Mouse (Mus musculus): Measurements from ENCODE around the gene Rai14. TPM values are rescaled to one million over a fixed set of nuclear protein-coding genes. Genes with fewer than 3 reads are reported as not detected.

Gene Rai14
- total RNA-seq, 2 experiments from 2014 or later = 3.8 to 6.9 TPM

- no peak for ATAC-seq (replicated peaks; ENCODE audit: poor library complexity)
Measured at GRCm38 (mm10) chr15:10655151-10655905, 59.1 kb downstream of the Rai14 start.

- no peak for ATAC-seq (replicated peaks; ENCODE audit: poor library complexity)
Measured at GRCm38 (mm10) chr15:10654696-10655095, 59.7 kb downstream of the Rai14 start.

GRCm38 (mm10) chr15:10652931-10653475 is 61.4 kb downstream of the Rai14 start:
- no peak for ATAC-seq (replicated peaks; ENCODE audit: poor library complexity)

GRCm38 (mm10) chr15:10648372-10649109 is 65.9 kb downstream of the Rai14 start:
- ATAC-seq (replicated peaks; ENCODE audit: poor library complexity) = no peak

GRCm38 (mm10) chr15:10646297-10646696 is 68.1 kb downstream of the Rai14 start:
- ATAC-seq (replicated peaks; ENCODE audit: poor library complexity) = no peak

- ATAC-seq (replicated peaks; ENCODE audit: poor library complexity) = no peak
Measured at GRCm38 (mm10) chr15:10645101-10645500, 69.3 kb downstream of the Rai14 start.

- no peak for ATAC-seq (replicated peaks; ENCODE audit: poor library complexity)
Measured at GRCm38 (mm10) chr15:10643819-10644218, 70.6 kb downstream of the Rai14 start.

GRCm38 (mm10) chr15:10643224-10643623 is 71.2 kb downstream of the Rai14 start:
- no peak for ATAC-seq (replicated peaks; ENCODE audit: poor library complexity)

- no peak for ATAC-seq (replicated peaks; ENCODE audit: poor library complexity)
Measured at GRCm38 (mm10) chr15:10642419-10642818, 72.0 kb downstream of the Rai14 start.

GRCm38 (mm10) chr15:10640721-10641120 is 73.7 kb downstream of the Rai14 start:
- no peak for ATAC-seq (replicated peaks; ENCODE audit: poor library complexity)

GRCm38 (mm10) chr15:10637251-10637793 is 77.1 kb downstream of the Rai14 start:
- ATAC-seq (replicated peaks; ENCODE audit: poor library complexity) = no peak

GRCm38 (mm10) chr15:10636844-10637243 is 77.6 kb downstream of the Rai14 start:
- ATAC-seq (replicated peaks; ENCODE audit: poor library complexity) = no peak

- no peak for ATAC-seq (replicated peaks; ENCODE audit: poor library complexity)
Measured at GRCm38 (mm10) chr15:10635121-10635520, 79.3 kb downstream of the Rai14 start.

- no peak for ATAC-seq (replicated peaks; ENCODE audit: poor library complexity)
Measured at GRCm38 (mm10) chr15:10634176-10634575, 80.2 kb downstream of the Rai14 start.

- no peak for ATAC-seq (replicated peaks; ENCODE audit: poor library complexity)
Measured at GRCm38 (mm10) chr15:10633381-10633780, 81.0 kb downstream of the Rai14 start.

- no peak for ATAC-seq (replicated peaks; ENCODE audit: poor library complexity)
Measured at GRCm38 (mm10) chr15:10632581-10632980, 81.8 kb downstream of the Rai14 start.

- no peak for ATAC-seq (replicated peaks; ENCODE audit: poor library complexity)
Measured at GRCm38 (mm10) chr15:10632060-10632459, 82.4 kb downstream of the Rai14 start.

- ATAC-seq (replicated peaks; ENCODE audit: poor library complexity) = no peak
Measured at GRCm38 (mm10) chr15:10631541-10631940, 82.9 kb downstream of the Rai14 start.

GRCm38 (mm10) chr15:10628980-10629346 is 85.5 kb downstream of the Rai14 start:
- ATAC-seq (replicated peaks; ENCODE audit: poor library complexity) = no peak

GRCm38 (mm10) chr15:10628131-10628979 is 86.1 kb downstream of the Rai14 start:
- no peak for ATAC-seq (replicated peaks; ENCODE audit: poor library complexity)
